Mouse (Mus musculus): Measurements from ENCODE around the gene Parp6. TPM values are rescaled to one million over a fixed set of nuclear protein-coding genes. Genes with fewer than 3 reads are reported as not detected.

Parp6 gene
- 133 and 137 TPM in 2 replicates for total RNA-seq (2014; rRNA removed)
- 181 and 195 TPM in 2 replicates for polyA plus RNA-seq (2015; fragmentation: Nextera tagmentation; extraction: Ambion mirVana)

- no peaks in the 10 kb centered on the region for H3K36me3 ChIP-seq (ENCODE audit: insufficient read depth)
- no peaks in the 10 kb centered on the region for H3K9me3 ChIP-seq (ENCODE audit: low read length)
- H3K27ac ChIP-seq (ENCODE audit: low read depth, low read length) = peak within 1 kb of the TSS; percentile 84
- H3K9ac ChIP-seq = peak within 1 kb of the TSS; percentile 84
- 1% methylated on average over 36 of the region's 36 CpGs for WGBS
- H3K27me3 ChIP-seq (ENCODE audit: insufficient read depth, low read length) = no peaks in the 10 kb centered on the region
- DNase-seq (peak; percentile 100), ATAC-seq (peak; percentile 98)
- TF ChIP-seq CTCF (IDR thresholded peaks at IDR 0.05; ENCODE audit: low read depth) = peak; percentile 27; the same call in 1 of the 2 replicates
- H3K4me2 ChIP-seq (ENCODE audit: low read depth) = peak within 1 kb of the TSS; percentile 62
- peak within 1 kb of the TSS; percentile 94 for H3K4me3 ChIP-seq (ENCODE audit: low read depth, low read length)
- peaks cover 20% of the 10 kb centered on the region for H3K4me1 ChIP-seq (ENCODE audit: insufficient read depth)
These were observed at the start of gene Parp6 for GRCm38 (mm10) chr9:59616622-59617306. Gene Parp6 (plus strand): TSS chr9:59617284.

GRCm38 (mm10) chr9:59571852-59572251 lies 45.2 kb upstream of the Parp6 start:
- no peaks in the 10 kb centered on the region for H3K9me3 ChIP-seq (ENCODE audit: low read length)
- 81% methylated on average over 2 of the region's 2 CpGs for WGBS
- no peak overlapping the region for H3K27ac ChIP-seq (ENCODE audit: low read depth, low read length)

GRCm38 (mm10) chr9:59577401-59577800 lies 39.7 kb upstream of the Parp6 start:
- 11% methylated on average over 13 of the region's 13 CpGs for WGBS
- Histone ChIP-seq H3K4me1 (ENCODE audit: insufficient read depth) (no peaks in the 10 kb centered on the region), H3K4me3 (ENCODE audit: low read depth, low read length) (peak overlapping the region; percentile 69), H3K9ac (peak overlapping the region; percentile 71; the same call in 1 of the 2 replicates), H3K4me2 (ENCODE audit: low read depth) (peak overlapping the region; percentile 70), H3K27ac (ENCODE audit: low read depth, low read length) (no peak overlapping the region), H3K9me3 (ENCODE audit: low read length) (no peaks in the 10 kb centered on the region), H3K27me3 (ENCODE audit: insufficient read depth, low read length) (peaks cover 5% of the 10 kb centered on the region), H3K36me3 (ENCODE audit: insufficient read depth) (no peaks in the 10 kb centered on the region)
- DNase-seq = no peak
- no peak for TF ChIP-seq CTCF (IDR thresholded peaks at IDR 0.05; ENCODE audit: low read depth)
- ATAC-seq = no peak

More at GRCm38 (mm10) chr9:59571852-59572251, 45.2 kb upstream of the Parp6 start:
- Histone ChIP-seq H3K36me3 (ENCODE audit: insufficient read depth) (no peaks in the 10 kb centered on the region), H3K4me2 (ENCODE audit: low read depth) (no peak overlapping the region), H3K27me3 (ENCODE audit: insufficient read depth, low read length) (peaks cover 5% of the 10 kb centered on the region), H3K9ac (no peak overlapping the region), H3K4me3 (ENCODE audit: low read depth, low read length) (no peak overlapping the region), H3K4me1 (ENCODE audit: insufficient read depth) (no peaks in the 10 kb centered on the region)
- no peak for TF ChIP-seq CTCF (IDR thresholded peaks at IDR 0.05; ENCODE audit: low read depth)
- no peak for ATAC-seq
- no peak for DNase-seq

DNA sequence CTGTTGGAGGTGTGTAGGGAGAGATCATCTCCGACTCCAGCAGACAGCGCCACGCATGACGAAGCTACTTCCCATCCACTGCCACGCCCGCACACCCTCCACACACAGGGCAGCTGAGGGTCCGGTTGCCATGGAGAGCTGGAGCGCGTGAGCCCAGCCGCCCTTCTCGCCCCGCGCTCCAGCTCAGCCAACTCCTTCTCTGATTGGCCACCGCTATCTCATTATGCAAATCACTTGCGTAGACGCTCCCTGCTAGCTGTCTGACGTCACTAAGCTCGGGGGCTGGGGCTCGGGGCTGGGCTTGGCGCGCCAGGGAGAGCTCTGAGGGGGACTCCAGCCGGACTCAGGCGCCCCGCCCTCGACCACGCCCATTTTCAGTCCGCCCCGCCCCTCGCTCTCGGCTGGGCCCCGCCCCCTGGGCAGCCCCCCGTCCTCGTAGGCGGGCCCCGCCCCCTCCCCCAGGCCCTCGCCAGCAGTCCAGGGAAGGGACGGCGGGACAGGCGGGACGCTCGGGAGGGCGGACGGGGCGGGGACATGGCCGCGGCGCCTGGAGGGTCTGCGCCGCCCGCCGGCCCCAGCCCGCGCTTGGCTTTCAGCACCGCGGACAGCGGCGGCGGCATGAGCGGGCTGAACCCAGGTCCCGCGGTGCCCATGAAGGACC lies 39.1 kb upstream of the Parp6 start, which contains the start of gene Celf6:
Gene Celf6, plus strand, starts transcription at position 74 of the 661 bp plus-strand sequence.
- no peaks in the 10 kb centered on the region for H3K9me3 ChIP-seq (ENCODE audit: low read length)
- peak within 1 kb of the TSS; percentile 69 for H3K4me3 ChIP-seq (ENCODE audit: low read depth, low read length)
- H3K4me1 ChIP-seq (ENCODE audit: insufficient read depth) = no peaks in the 10 kb centered on the region
- 3% methylated on average over 54 of the region's 61 CpGs for WGBS
- peak within 1 kb of the TSS; percentile 70 for H3K4me2 ChIP-seq (ENCODE audit: low read depth)
- peak within 1 kb of the TSS; percentile 66; the same call in 1 of the 2 replicates for H3K27ac ChIP-seq (ENCODE audit: low read depth, low read length)
- peak; percentile 96 for DNase-seq
- no peak for TF ChIP-seq CTCF (IDR thresholded peaks at IDR 0.05; ENCODE audit: low read depth)
- no peaks in the 10 kb centered on the region for H3K36me3 ChIP-seq (ENCODE audit: insufficient read depth)
- H3K27me3 ChIP-seq (ENCODE audit: insufficient read depth, low read length) = peaks cover 5% of the 10 kb centered on the region
- peak within 1 kb of the TSS; percentile 71 for H3K9ac ChIP-seq
- peak; percentile 97 for ATAC-seq

- H3K9ac ChIP-seq = peak overlapping the region; percentile 71
- H3K27me3 ChIP-seq (ENCODE audit: insufficient read depth, low read length) = peaks cover 5% of the 10 kb centered on the region
- H3K4me1 ChIP-seq (ENCODE audit: insufficient read depth) = no peaks in the 10 kb centered on the region
- no peak; the same call in 1 of the 2 replicates for ATAC-seq
- H3K4me2 ChIP-seq (ENCODE audit: low read depth) = peak overlapping the region; percentile 70
- H3K9me3 ChIP-seq (ENCODE audit: low read length) = no peaks in the 10 kb centered on the region
- H3K4me3 ChIP-seq (ENCODE audit: low read depth, low read length) = peak overlapping the region; percentile 69
- WGBS = under 1% methylated on average over 20 of the region's 20 CpGs
- DNase-seq = no peak
- no peaks in the 10 kb centered on the region for H3K36me3 ChIP-seq (ENCODE audit: insufficient read depth)
- no peak for TF ChIP-seq CTCF (IDR thresholded peaks at IDR 0.05; ENCODE audit: low read depth)
- H3K27ac ChIP-seq (ENCODE audit: low read depth, low read length) = peak overlapping the region; percentile 66; the same call in 1 of the 2 replicates
These were observed 38.6 kb upstream of the Parp6 start for GRCm38 (mm10) chr9:59578505-59578867.

GRCm38 (mm10) chr9:59584871-59585308 lies 32.2 kb upstream of the Parp6 start:
- Histone ChIP-seq H3K36me3 (ENCODE audit: insufficient read depth) (no peaks in the 10 kb centered on the region), H3K4me3 (ENCODE audit: low read depth, low read length) (no peak overlapping the region), H3K4me2 (ENCODE audit: low read depth) (peak overlapping the region; percentile 26), H3K9ac (no peak overlapping the region), H3K4me1 (ENCODE audit: insufficient read depth) (peaks cover 33% of the 10 kb centered on the region), H3K27me3 (ENCODE audit: insufficient read depth, low read length) (no peaks in the 10 kb centered on the region), H3K9me3 (ENCODE audit: low read length) (no peaks in the 10 kb centered on the region), H3K27ac (ENCODE audit: low read depth, low read length) (no peak overlapping the region)
- TF ChIP-seq CTCF (IDR thresholded peaks at IDR 0.05; ENCODE audit: low read depth) = peak; percentile 88
- WGBS = 3% methylated on average over 13 of the region's 13 CpGs
- peak; percentile 50 for ATAC-seq
- DNase-seq = peak; percentile 88

All from forebrain, postnatal 0 days (tissue).